In genomic region chr10:67672281-67672680, GRCm38 (mm10) we compare ENCODE assay signal across 11 mouse cellular contexts.
A peak's percentile ranks its signal among the peaks of the same experiment; 100 is the strongest.
DNase-seq lines count a peak whose midpoint lies in the region; ATAC-seq lines count a peak whose summit lies in the region.
"Had no signal": no experiment of that assay in that cellular context is flagged by ENCODE, and none has a peak within 500 bp of the region (broad histone marks: within the 10 kb centered on the region; RNA-seq: fewer than 3 reads in every experiment).

No protein-coding gene starts in this region.

- H3K9ac ChIP-seq in limb, embryonic 15.5 days: no peak overlapping the region
- H3K9ac ChIP-seq: midbrain, embryonic 12.5 days had no signal

- peaks cover 7% of the 10 kb centered on the region; the same call in 1 of the 2 replicates for H3K4me1 ChIP-seq in limb, embryonic 15.5 days
- H3K4me1 ChIP-seq: midbrain, embryonic 12.5 days had no signal

- DNase-seq in heart, adult 18-20 months: peak; percentile 16 to 30
- DNase-seq in heart, postnatal 25 days (ENCODE audit: low spot score): no peak
- DNase-seq in retina, postnatal 1 day: peak; percentile 57
- DNase-seq in retina, embryonic 14.5 days (ENCODE audit: low spot score): no peak
- peak; percentile 42 for DNase-seq in heart, postnatal 4 days
- DNase-seq in gastrocnemius, postnatal 10 days: no peak
- DNase-seq in adrenal gland, postnatal 10 days: no peak
- DNase-seq: thymus, postnatal 14 days had no signal

- H3K4me2 ChIP-seq in limb, embryonic 15.5 days: no peak overlapping the region
- H3K4me2 ChIP-seq: midbrain, embryonic 12.5 days had no signal

- no peak for ATAC-seq in limb, embryonic 15.5 days (ENCODE audit: insufficient number of reproducible peaks, low FRiP score, low TSS enrichment, low read depth)
- ATAC-seq: forebrain, embryonic 16.5 days had no signal

- no peaks in the 10 kb centered on the region for H3K27me3 ChIP-seq in limb, embryonic 15.5 days
- H3K27me3 ChIP-seq: midbrain, embryonic 12.5 days had no signal

- 0 out of 2 replicates have a peak overlapping the region, but pooled peaks have one; percentile 22 for H3K27ac ChIP-seq in limb, embryonic 15.5 days
- H3K27ac ChIP-seq: midbrain, embryonic 12.5 days had no signal

- H3K36me3 ChIP-seq in limb, embryonic 15.5 days: no peaks in the 10 kb centered on the region
- H3K36me3 ChIP-seq: midbrain, embryonic 12.5 days had no signal

- no peaks in the 10 kb centered on the region for H3K9me3 ChIP-seq in limb, embryonic 15.5 days
- H3K9me3 ChIP-seq: midbrain, embryonic 12.5 days had no signal

- 54% methylated on average over 8 of the region's 8 CpGs for whole genome bisulfite sequencing in limb, embryonic 15.5 days

- intact Hi-C loops in heart, postnatal 25 days (cut with DNase I): no loop called here

- H3K4me3 ChIP-seq in limb, embryonic 15.5 days: no peak overlapping the region
- H3K4me3 ChIP-seq: midbrain, embryonic 12.5 days had no signal

Comparison
In these comparisons a context has a peak if more than half of its experiments do, and no peak if none do; other contexts are left out.
1. DNase-seq: peak in heart, adult 18-20 months (2 of 2), retina, postnatal 1 day (single experiment) and heart, postnatal 4 days (single experiment); none in heart, postnatal 25 days (single experiment), retina, embryonic 14.5 days (single experiment), gastrocnemius, postnatal 10 days (single experiment) and adrenal gland, postnatal 10 days (single experiment).